Mouse (Mus musculus) mouse embryonic stem cell (cell line): Measurements from ENCODE around the gene Pik3cb.

Experiments used
- in situ Hi-C, 2 experiments: fragments of 300-500 bp; cut with MboI; formaldehyde crosslinking; loops; 1 replicate in 1 of 2; 3 replicates in 1 of 2; pipeline ENCODE4 v1.14.3; 2019 to 2020; ENCODE audit warnings: low sequenced_read_pairs in 2 of 2, low pct_unique_long_range_greater_than_20kb in 1 of 2, mixed read lengths in 1 of 2; ENCODE audit not compliant: unreplicated experiment in 1 of 2

The Pik3cb gene

DNA sequence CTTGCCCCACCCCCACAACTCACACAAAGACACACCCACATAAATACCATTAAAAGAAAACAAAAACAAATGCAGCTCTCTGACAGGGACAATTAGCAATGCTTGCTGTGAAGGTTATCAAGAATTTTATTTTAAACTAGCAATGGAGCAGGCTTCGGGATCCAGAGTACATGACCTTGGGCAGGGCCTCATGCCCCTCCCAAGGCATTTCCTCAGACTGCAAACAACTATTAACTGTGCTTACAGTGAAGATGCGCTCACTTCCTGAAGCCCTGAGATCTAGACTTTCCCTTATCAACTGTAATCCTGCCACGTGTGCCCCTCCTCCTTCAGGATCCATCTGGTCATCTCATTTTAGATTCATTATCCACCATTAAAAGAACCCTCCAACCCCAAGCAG, 36.6 kb downstream of the Pik3cb start:
- in situ Hi-C loops = no loop called here

DNA sequence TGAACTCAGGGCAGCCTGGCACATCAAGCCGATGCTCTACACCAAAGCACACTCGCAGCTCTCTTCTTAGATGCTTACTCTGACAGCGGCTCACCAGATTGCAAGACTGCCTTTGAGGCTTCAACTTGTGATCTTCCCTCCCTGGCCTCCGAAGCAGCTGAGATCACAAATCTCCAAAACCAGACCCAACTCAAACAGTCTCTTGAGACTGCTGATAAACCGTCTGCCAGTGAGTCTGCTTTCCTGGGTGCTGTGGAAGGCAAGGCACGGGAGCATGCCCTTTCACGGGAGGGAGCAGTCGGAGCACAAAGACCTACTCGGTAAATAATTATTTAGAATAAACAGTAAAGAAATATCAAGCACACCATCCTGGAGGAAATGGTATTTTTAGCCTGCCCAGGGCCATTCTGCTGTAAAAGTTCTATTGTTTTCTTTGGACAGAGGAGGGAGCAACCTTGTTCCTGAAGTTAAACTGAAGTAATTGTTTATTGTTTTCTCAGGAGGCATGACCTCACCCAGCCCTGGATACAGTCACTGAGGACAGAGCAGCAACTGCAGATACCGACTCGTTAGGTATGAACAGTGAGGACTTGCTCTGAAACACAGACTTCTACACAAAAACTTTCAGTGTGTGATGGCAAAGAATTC, 41.8 kb downstream of the Pik3cb start:
- in situ Hi-C loops = no loop called here

DNA sequence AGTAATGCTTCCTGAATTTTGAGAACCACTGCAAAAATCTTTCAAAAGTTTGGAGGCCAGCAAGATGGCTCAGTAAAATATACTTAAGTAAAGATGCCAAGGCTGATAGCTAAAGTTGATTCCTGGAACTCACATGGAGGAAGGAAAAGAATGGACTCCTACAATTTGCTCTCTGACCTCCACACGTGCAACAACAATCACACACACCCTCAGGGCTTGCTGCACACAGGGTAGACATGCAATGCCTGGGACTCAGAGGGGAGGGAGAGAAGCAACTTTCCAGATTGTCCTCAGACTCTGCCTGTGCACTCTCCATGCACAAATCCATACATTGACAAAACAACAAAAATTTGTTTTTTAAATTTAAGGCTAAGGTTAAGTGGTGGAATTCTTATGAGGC, 42.8 kb downstream of the Pik3cb start:
- in situ Hi-C loops = no loop called here

DNA sequence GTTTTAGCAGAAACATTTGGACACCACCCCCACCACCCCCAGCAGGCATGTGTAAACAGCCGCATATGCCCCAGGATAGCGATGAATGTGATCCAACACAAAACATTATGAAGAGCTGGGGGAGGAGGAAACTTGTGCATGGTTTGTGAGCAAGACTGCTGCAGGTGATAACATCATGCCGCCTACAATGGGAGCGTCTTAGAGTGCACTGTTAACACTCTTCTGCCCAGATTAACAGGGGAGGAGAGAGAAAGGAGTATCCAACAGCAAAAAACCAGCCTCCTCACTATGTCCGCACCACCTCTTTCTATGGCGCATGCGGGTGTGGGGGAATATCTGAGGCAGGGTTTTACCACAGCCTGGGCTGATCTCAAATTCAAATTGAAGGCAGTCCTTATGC, 45.2 kb downstream of the Pik3cb start:
- in situ Hi-C loops = no loop called here

DNA sequence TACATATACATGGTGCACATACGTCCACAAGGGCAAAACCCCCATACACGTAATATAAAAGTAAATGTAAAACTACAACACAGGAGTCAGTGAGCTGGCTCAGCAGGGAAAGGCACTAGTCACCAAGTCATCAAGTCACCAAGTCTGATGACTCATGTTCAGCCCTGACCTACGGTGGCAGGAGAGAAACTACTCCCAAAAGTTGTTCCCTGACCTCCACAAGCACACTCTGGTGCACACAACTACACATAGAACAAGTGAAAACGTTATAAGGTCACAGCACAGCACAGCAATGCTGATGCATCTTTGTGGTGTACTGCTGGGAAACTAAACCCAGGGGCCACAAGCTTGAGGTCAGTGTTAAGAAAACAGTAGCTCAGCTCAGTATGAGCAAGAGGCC, 49.9 kb downstream of the Pik3cb start:
- in situ Hi-C loops = no loop called here

DNA sequence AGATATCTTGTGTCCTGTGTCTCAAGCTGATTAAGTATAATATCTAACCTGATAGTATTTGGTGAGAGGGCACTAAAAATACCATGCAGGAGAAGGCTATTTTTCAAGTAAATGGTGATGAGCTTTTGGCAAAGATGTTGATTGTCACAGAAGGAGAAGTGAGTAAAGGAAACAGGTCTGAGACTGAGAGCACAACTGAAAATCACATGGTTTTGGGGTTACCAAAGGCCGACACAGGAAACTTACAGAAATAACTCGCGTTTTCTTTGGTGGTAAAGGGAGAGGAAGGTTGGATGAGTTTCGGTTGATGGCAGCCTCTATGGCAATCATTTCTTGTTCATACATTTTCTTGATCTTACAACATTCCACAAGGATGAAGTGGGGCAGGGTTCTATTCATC, 50.5 kb downstream of the Pik3cb start:
- in situ Hi-C loops = no loop called here

DNA sequence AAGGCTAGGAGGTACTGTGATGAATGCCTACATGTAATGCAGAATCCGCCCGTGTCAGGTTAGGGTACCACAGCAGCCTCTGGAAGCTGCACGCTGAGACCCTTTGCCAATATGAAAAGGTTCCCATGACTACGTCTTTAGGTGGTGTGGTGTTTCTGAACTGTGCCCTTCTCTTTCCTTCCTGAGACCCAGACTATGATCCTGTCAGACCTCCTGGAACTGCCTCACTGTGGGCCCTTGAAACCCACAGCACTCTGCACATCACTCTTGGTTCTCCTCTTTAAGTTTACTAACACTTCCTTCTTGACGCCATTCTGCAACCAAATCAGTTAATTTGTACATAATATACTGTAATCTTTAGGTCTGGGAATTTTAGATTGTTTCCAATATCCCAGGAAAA, 58.7 kb downstream of the Pik3cb start:
- in situ Hi-C loops = no loop called here

DNA sequence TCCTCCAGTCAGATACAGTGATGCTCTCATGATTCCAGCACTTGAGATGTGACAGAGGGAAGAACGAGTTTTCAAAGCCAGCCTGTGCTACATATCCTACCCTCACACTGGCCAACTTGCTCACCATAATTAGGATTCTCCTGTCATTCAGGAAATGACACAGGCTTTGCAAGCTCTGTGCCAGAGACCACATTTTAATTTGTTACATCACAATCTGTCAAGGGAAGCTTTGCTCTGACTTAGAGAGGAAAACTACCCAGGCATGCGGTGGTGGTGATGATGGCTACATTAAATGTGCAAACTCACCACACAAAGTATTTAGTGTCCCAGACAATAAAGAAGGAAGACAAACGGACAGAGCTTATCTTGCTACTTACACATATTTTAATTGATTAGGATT, 59.1 kb downstream of the Pik3cb start:
- in situ Hi-C loops = no loop called here

DNA sequence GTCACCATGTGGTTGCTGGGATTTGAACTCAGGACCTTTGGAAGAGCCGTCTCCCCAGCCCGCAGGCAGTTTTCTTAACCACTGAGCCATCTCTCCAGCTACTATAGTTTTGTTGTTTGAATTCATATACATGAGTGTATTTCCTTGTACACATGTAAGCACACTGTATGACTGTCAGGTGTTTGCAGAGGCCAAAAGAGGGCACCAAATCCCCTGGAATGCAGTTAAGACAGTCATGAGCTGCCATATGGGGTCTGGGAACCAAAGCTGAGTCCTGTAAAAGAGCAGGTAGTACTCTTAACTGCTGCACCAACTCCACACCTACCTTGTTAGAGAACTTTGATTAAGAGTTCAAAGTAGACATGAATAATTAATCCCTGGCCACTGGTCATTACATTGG, 59.8 kb downstream of the Pik3cb start:
- in situ Hi-C loops = no loop called here

DNA sequence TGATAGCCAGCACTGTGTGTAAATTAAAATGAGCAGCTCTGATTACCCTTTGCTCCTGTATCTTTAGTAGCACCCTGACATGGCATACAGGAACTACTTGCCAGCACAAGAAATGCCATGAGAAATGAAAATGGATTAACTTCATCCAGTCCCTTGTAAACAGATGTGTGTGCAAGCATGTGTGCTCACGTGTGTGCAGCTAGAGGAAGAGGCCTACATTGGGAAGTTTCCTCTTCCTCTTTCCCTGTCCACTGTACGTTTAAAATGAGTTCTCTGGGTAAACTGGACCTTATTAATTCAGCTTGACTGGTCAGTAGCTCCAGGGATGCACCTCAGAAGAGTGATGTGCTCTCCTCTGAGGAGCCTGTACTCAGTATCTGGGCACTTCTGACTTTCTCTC, 66.0 kb downstream of the Pik3cb start:
- in situ Hi-C loops = no loop called here

DNA sequence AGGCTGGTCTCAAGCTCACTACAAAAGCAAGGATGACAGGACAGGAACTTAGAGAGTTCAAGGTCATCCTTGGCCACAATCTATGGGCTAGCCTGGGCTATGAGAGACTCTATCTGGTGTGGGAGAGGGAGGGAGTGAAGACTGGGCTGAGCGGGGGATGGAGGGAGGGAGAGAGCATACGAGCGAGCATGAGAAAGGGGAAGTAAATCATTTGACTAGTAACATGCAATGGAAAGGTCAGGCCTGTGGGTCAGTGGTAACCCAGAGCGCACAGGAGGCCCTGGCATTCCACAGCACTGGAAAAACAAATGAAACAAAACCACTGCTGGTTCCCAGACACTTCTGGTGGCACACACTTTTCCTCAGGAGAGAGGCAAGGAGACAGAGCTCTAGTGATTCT, 67.9 kb downstream of the Pik3cb start:
- in situ Hi-C loops = no loop called here

DNA sequence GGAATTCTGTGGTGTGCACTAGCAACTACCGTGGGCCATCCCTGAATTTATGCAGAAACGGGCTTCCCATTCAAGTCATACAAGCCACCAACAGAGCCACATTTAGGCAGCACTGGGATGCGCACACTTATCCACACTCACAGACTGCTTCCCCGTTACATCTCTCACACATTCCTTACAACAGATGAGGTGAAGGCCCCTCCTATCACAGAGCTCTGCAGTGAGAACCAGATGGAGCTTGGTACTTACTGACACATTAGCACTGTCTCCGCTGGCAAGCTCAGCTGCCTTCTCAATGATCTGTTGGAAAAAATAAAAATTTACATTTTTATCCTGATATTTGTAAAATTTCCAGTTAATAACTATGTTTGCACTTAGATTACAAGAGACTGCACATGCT, 75.1 kb downstream of the Pik3cb start:
- in situ Hi-C loops = loop anchor here in 1 of 2 experiments (10.0 kb wide), 1 partner anchor 179 kb away; the partner anchor contains the start of gene Cep70

DNA sequence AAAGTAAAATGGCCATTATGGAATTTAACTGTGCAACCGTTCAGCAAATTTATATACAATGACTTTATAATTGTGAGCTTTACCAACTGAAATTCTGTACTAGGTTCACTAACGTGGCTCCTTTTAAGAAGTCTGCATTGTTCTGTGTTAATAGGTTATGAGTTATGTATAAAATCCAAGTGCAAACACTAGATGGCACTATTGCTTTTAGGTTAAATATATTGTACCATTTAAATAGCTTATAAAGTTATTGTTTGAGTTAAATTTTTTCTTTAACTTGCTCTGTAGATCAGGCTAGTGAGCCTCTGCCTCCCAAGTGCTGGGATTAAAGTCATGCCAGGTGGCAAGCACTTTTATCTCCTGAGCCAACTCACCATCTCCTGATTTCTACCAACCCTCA, 76.2 kb downstream of the Pik3cb start:
- in situ Hi-C loops = loop anchor here in 1 of 2 experiments (10.0 kb wide), 1 partner anchor 181 kb away; the partner anchor contains the start of gene Cep70

DNA sequence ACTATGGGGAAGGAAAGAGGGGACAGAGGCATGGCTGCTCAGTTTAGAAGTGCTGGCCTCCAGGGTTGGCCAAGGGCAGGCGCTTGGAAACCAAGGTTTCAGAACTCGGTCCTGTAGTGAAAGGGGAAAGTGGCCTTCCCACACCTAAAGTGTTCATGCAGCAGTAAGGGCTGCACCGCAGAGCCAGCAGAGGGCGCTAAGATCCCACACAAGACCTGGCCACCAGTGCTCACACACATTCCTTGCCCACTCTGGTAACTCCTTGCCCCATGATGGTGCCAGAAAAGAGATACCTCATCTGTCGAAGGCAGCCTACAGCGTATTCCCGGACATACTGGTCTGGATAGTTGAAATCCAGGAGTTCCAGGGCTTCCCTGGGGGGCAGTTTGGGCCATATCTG, 77.9 kb downstream of the Pik3cb start:
- in situ Hi-C loops = loop anchor here in 1 of 2 experiments (10.0 kb wide), 1 partner anchor 182 kb away; the partner anchor contains the start of gene Cep70

DNA sequence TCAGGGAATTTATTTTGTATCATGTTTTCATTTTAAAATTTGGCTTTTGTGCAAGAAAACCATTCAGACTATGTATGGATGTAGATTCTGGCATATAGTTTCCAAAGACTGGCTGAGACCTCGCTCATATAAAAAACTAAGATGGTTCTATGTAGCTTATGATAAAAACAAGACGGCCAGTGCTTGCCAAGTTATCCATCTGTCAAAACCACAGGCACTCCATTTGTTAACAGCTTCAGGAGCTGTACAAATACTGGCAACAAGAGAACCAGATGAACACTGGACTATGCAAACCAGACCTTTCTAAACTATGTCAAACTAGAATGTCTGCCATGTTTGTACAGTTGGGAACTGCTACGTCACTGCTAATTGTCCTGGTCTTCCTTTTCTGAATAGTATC, 82.7 kb downstream of the Pik3cb start:
- in situ Hi-C loops = no loop called here

DNA sequence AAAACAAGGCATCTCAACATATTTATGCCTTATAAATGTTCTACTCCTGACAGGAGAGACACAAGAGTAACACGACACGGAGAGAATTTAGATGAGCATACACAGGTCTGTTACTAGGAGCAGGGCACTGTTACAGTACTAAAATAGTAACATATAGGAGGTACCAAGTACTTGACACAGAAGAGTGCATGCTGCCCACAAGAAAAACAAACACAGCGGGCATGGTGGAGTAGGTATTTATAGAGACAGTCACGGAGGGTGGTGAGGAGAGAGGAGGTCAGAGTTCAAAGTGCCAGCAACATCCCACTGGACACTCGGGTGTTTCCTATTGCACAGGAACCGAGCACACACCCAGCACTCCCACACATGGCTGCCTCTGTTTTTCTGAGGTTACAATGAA, 90.7 kb downstream of the Pik3cb start:
- in situ Hi-C loops = no loop called here

DNA sequence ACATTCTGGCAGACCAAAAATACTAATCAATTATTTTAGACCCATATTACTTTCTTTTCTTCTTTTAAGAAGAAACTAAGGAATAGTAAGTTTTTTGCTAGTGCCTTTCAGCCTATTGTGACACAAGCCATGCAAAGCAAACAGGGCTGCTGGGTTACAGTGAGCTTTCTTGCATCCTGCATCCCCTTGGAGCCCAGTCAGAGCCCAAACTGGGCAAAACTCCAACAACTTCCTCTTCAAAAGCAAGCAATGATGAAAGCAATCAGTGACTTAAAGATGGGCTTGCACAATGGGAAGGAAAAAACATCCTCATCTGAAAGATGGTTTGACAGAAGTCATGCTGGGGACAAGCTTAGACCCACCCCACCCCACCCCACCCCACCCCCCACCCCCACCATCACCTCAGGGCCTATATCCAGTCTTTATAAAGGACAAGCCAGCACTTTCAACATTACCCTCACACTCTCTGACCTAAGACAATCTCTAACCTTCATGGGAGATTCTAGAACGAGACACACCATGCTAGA, 91.6 kb downstream of the Pik3cb start:
- in situ Hi-C loops = no loop called here

DNA sequence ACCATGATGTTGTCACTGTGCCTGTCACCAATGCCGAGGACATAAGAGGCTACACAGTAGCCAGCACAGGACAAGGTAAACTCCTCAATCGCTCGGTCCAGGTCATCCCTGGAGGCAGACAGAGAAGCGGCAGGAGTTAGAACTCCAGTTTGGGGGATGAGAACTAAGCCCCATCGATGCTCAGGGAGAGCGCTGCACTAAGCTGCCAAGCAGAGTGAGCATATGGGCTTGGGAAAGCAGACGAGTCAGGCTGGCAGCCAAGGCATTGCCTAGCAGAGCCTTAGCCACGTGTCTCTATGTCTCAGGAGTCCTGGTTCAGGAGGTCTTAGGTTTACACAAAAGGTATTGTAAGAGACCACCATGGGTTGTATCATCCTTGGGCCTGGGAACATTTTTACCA, 95.7 kb downstream of the Pik3cb start:
- in situ Hi-C loops = no loop called here

DNA sequence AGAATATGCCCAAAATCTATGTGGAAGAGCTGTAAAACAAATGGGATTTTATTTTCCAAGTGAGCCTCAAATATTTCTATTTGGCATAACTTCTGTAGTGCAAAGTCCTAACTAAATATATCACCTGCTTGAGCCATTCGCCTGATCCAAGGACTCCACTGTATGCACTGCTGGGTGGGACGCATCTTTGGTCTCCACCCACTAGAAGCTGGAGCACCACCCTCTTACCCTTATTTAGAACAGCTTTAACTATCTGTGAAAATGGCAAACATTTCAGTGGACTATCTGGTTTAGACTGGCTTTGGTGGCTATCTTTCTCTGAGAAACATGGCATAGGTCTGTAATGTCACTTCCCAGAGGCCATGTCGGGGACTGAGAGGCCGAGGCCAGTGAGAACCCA, 97.8 kb downstream of the Pik3cb start:
- in situ Hi-C loops = no loop called here

DNA sequence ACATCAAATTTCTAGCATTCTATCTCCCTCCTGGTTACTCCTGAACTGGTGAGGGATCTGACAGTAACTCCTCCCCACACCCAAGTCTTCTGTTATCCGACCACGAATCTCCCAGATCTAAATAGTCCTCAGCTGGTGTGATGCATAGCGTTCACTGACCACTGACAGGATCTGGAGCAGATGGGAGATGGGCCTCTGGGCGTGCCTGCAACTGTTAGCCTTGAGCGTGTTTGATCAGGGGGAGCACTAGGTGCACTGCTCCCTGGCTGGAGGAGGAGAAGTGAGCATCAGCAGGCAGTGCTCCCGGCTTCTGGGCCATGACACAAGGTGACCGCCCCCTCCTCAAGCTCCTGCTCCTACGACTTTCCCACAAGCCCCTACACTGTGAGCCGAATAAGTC, 98.4 kb downstream of the Pik3cb start:
- in situ Hi-C loops = no loop called here

DNA sequence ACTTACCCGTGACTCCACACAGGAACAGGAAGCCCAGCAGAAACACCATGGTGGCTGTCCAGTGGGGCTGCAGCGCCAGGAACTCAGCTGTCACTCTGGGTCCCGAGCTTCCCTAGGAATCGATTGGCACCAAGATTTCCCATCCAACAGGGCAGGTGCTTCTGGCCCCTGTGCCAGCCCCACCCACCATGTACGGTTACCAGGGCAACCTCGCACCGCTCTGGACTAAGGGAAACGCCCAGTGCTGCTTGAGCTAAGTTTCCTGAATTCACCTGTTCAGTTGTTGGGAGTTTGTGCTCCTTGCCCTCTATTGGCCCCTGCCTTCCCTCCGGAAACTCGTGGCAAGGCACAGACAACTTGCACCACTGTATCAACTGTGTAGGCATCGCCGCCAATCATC, 104.8 kb downstream of the Pik3cb start, which contains the start of gene Gm1123:
Gene Gm1123 (minus strand): TSS at position 141 of the 400 bp plus-strand sequence.
- in situ Hi-C loops = no loop called here
